Mouse (Mus musculus): ENCODE measurements at regions not wholly inside any gene's neighbourhood (a gene's known extent, or its start where the extent isn't known, plus 50 kb on each side); places are given as distances from the start of the nearest gene placed in this dataset.

- no peak for DNase-seq
- intact Hi-C loops (cut with DNase I) = no loop called here
Observed at GRCm38 (mm10) chr2:170294657-170295056, 133.0 kb downstream of the Bcas1 start.

- DNase-seq = no peak
- intact Hi-C loops (cut with DNase I) = no loop called here
Observed at GRCm38 (mm10) chr2:170291841-170292655, 135.6 kb downstream of the Bcas1 start.

GRCm38 (mm10) chr2:170289378-170289960 lies 138.2 kb downstream of the Bcas1 start:
- DNase-seq = no peak
- intact Hi-C loops (cut with DNase I) = no loop called here

GRCm38 (mm10) chr2:170288787-170289186 lies 138.9 kb downstream of the Bcas1 start:
- no peak for DNase-seq
- intact Hi-C loops (cut with DNase I) = no loop called here

- DNase-seq = no peak
- intact Hi-C loops (cut with DNase I) = no loop called here
Observed at GRCm38 (mm10) chr2:170288196-170288595, 139.4 kb downstream of the Bcas1 start.

GRCm38 (mm10) chr2:170287301-170287885 lies 139.5 kb upstream of the Zfp217 start:
- peak; percentile 68 for DNase-seq
- intact Hi-C loops (cut with DNase I) = no loop called here

GRCm38 (mm10) chr2:170286773-170287172 lies 138.9 kb upstream of the Zfp217 start:
- peak; percentile 23 for DNase-seq
- intact Hi-C loops (cut with DNase I) = no loop called here

- DNase-seq = no peak
- intact Hi-C loops (cut with DNase I) = no loop called here
Observed at GRCm38 (mm10) chr2:170282463-170282862, 134.6 kb upstream of the Zfp217 start.

GRCm38 (mm10) chr2:170281311-170282008 lies 133.6 kb upstream of the Zfp217 start:
- no peak for DNase-seq
- intact Hi-C loops (cut with DNase I) = no loop called here

GRCm38 (mm10) chr2:170280733-170281132 lies 132.8 kb upstream of the Zfp217 start:
- intact Hi-C loops (cut with DNase I) = no loop called here
- peak; percentile 28 for DNase-seq

GRCm38 (mm10) chr2:170277896-170278295 lies 130.0 kb upstream of the Zfp217 start:
- no peak for DNase-seq
- intact Hi-C loops (cut with DNase I) = no loop called here

GRCm38 (mm10) chr2:170277182-170277767 lies 129.4 kb upstream of the Zfp217 start:
- intact Hi-C loops (cut with DNase I) = no loop called here
- DNase-seq = no peak

GRCm38 (mm10) chr2:170275687-170276086 lies 127.8 kb upstream of the Zfp217 start:
- intact Hi-C loops (cut with DNase I) = no loop called here

GRCm38 (mm10) chr2:170269926-170270577 lies 122.1 kb upstream of the Zfp217 start:
- intact Hi-C loops (cut with DNase I) = no loop called here
- no peak for DNase-seq

More at GRCm38 (mm10) chr2:170275687-170276086, 127.8 kb upstream of the Zfp217 start:
- no peak for DNase-seq

GRCm38 (mm10) chr2:170268080-170268479 lies 120.2 kb upstream of the Zfp217 start:
- DNase-seq = no peak
- intact Hi-C loops (cut with DNase I) = no loop called here

- DNase-seq = no peak
- intact Hi-C loops (cut with DNase I) = no loop called here
Observed at GRCm38 (mm10) chr2:170267152-170267551, 119.2 kb upstream of the Zfp217 start.

- peak; percentile 51 for DNase-seq
- intact Hi-C loops (cut with DNase I) = no loop called here
Observed at GRCm38 (mm10) chr2:170266407-170267101, 118.7 kb upstream of the Zfp217 start.

GRCm38 (mm10) chr2:170263594-170263993 lies 115.7 kb upstream of the Zfp217 start:
- DNase-seq = no peak
- intact Hi-C loops (cut with DNase I) = no loop called here

- intact Hi-C loops (cut with DNase I) = no loop called here
- DNase-seq = no peak
Observed at GRCm38 (mm10) chr2:170261191-170261590, 113.3 kb upstream of the Zfp217 start.
